Mouse (Mus musculus) lung, postnatal 36 days (tissue): ENCODE data around the gene Gng12.
"Not testable (repeated sequence)": the region's sequence is repeated elsewhere in the genome, so short reads cannot be mapped to it uniquely, and the experiment has no call there.

Experiments used
- DNase-seq: peaks from one replicate; pipeline ENCODE4 v3.0.0; 2022; ENCODE audit warnings: mixed read lengths

The Gng12 gene

GRCm38 (mm10) chr6:66958466-66959235 lies 62.5 kb downstream of the Gng12 start:
- no peak for DNase-seq

- peak; percentile 80 for DNase-seq
Measured at GRCm38 (mm10) chr6:66962582-66963043, 66.4 kb downstream of the Gng12 start.

GRCm38 (mm10) chr6:66963068-66963467 lies 66.9 kb downstream of the Gng12 start:
- no peak for DNase-seq

- DNase-seq = not testable (repeated sequence)
Measured at GRCm38 (mm10) chr6:66963651-66964050, 67.5 kb downstream of the Gng12 start.

GRCm38 (mm10) chr6:66964222-66964621 lies 68.0 kb downstream of the Gng12 start:
- peak; percentile 52 for DNase-seq

GRCm38 (mm10) chr6:66965203-66965602 lies 69.0 kb downstream of the Gng12 start:
- DNase-seq = peak; percentile 53

- no peak for DNase-seq
Measured at GRCm38 (mm10) chr6:66967788-66968187, 71.6 kb downstream of the Gng12 start.

- DNase-seq = no peak
Measured at GRCm38 (mm10) chr6:66969446-66969845, 73.2 kb downstream of the Gng12 start.

GRCm38 (mm10) chr6:66972300-66972699 lies 76.1 kb downstream of the Gng12 start:
- no peak for DNase-seq

- DNase-seq = peak; percentile 47
Measured at GRCm38 (mm10) chr6:66973180-66973579, 77.0 kb downstream of the Gng12 start.

GRCm38 (mm10) chr6:66975522-66975921 lies 79.3 kb downstream of the Gng12 start:
- no peak for DNase-seq

GRCm38 (mm10) chr6:66979197-66979596 lies 83.0 kb downstream of the Gng12 start:
- DNase-seq = no peak

- no peak for DNase-seq
Measured at GRCm38 (mm10) chr6:66980040-66980439, 83.8 kb downstream of the Gng12 start.

GRCm38 (mm10) chr6:66981366-66981765 lies 85.2 kb downstream of the Gng12 start:
- DNase-seq = no peak

GRCm38 (mm10) chr6:66981864-66982263 lies 85.7 kb downstream of the Gng12 start:
- no peak for DNase-seq

GRCm38 (mm10) chr6:66984079-66984478 lies 87.9 kb downstream of the Gng12 start:
- no peak for DNase-seq

GRCm38 (mm10) chr6:66984672-66985071 lies 88.5 kb downstream of the Gng12 start:
- no peak for DNase-seq

GRCm38 (mm10) chr6:66985500-66985899 lies 89.3 kb downstream of the Gng12 start:
- no peak for DNase-seq

GRCm38 (mm10) chr6:66986063-66986462 lies 89.9 kb downstream of the Gng12 start:
- no peak for DNase-seq

GRCm38 (mm10) chr6:66987643-66988042 lies 91.4 kb downstream of the Gng12 start:
- DNase-seq = no peak

GRCm38 (mm10) chr6:66988363-66988762 lies 92.2 kb downstream of the Gng12 start:
- DNase-seq = no peak

GRCm38 (mm10) chr6:66989037-66989436 lies 92.8 kb downstream of the Gng12 start:
- no peak for DNase-seq

- DNase-seq = no peak
Measured at GRCm38 (mm10) chr6:66989518-66989917, 93.3 kb downstream of the Gng12 start.

- peak; percentile 28 for DNase-seq
Measured at GRCm38 (mm10) chr6:66992232-66992631, 96.0 kb downstream of the Gng12 start.

- DNase-seq = no peak
Measured at GRCm38 (mm10) chr6:66992786-66993185, 96.6 kb downstream of the Gng12 start.
